Mouse (Mus musculus) liver, embryonic 15.5 days (tissue): ENCODE results near the gene Exog. TPM values are rescaled to one million over a fixed set of nuclear protein-coding genes. Genes with fewer than 3 reads are reported as not detected.

Source experiments
- ATAC-seq: fragments of 200-750 bp; cut with Nextera tagmentation; 2 replicates; pipeline ENCODE4 v1.8.0; 2017; ENCODE audit warnings: moderate number of reproducible peaks, mild to moderate bottlenecking, moderate library complexity; ENCODE audit not compliant: insufficient read depth
- H3K27ac ChIP-seq: fragments of 300-500 bp; sonication (generic); replicated peaks from 2 replicates; pipeline ENCODE4 v1.5.1; 2015; ENCODE audit warnings: mild to moderate bottlenecking, inconsistent platforms
- H3K27me3 ChIP-seq: fragments of 300-500 bp; sonication (generic); 2 replicates; pipeline ENCODE4 v1.6.1; 2015; ENCODE audit warnings: mild to moderate bottlenecking, inconsistent platforms
- H3K36me3 ChIP-seq: fragments of 300-500 bp; sonication (generic); replicated peaks from 2 replicates; pipeline ENCODE4 v1.6.1; 2015; ENCODE audit warnings: moderate library complexity, mild to moderate bottlenecking, inconsistent platforms
- H3K4me1 ChIP-seq: fragments of 300-500 bp; sonication (generic); replicated peaks from 2 replicates; pipeline ENCODE4 v1.6.1; 2015; ENCODE audit warnings: inconsistent platforms
- H3K4me2 ChIP-seq: fragments of 300-500 bp; sonication (generic); 2 replicates; pipeline ENCODE4 v1.6.1; 2015; ENCODE audit warnings: moderate library complexity, mild to moderate bottlenecking, inconsistent platforms
- H3K4me3 ChIP-seq: fragments of 300-500 bp; sonication (generic); replicated peaks from 2 replicates; pipeline ENCODE4 v1.5.1; 2015; ENCODE audit warnings: mild to moderate bottlenecking, inconsistent platforms
- H3K9ac ChIP-seq: fragments of 300-500 bp; sonication (generic); 2 replicates; pipeline ENCODE4 v1.6.1; 2015; ENCODE audit warnings: moderate library complexity, mild to moderate bottlenecking, inconsistent platforms
- H3K9me3 ChIP-seq: fragments of 300-500 bp; sonication (generic); replicated peaks from 2 replicates; pipeline ENCODE4 v1.6.1; 2016; ENCODE audit warnings: inconsistent platforms
- WGBS: fragments of 180-500 bp; shearing (Covaris S2); methylation state at CpG from one replicate; pipeline ENCODE4 v1.1.7; 2015; ENCODE audit warnings: mixed read lengths; ENCODE audit not compliant: insufficient replicate concordance; 5-methylcytosine and 5-hydroxymethylcytosine counted together
- polyA plus RNA-seq: library from polyadenylated mRNA; unstranded; fragments of >200 nt; fragmentation: Nextera tagmentation; extraction: Ambion mirVana; gene quantifications from 2 replicates; pipeline ENCODE4 v1.2.1, GENCODE M21; 2015

The Exog gene
- polyA plus RNA-seq, 1 experiment from 2014 or later = 5.8 TPM

- Histone ChIP-seq H3K36me3 (peaks cover 48% of the 10 kb centered on the region), H3K4me2 (no peak overlapping the region), H3K27ac (no peak overlapping the region), H3K9me3 (no peaks in the 10 kb centered on the region), H3K4me3 (no peak overlapping the region), H3K9ac (no peak overlapping the region), H3K4me1 (no peaks in the 10 kb centered on the region), H3K27me3 (no peaks in the 10 kb centered on the region)
- 37% methylated on average over 8 of the region's 8 CpGs for WGBS
- no peak for ATAC-seq
Observed at GRCm38 (mm10) chr9:119460410-119460809, 15.7 kb downstream of the Exog start.

- Histone ChIP-seq H3K4me1 (peaks cover 19% of the 10 kb centered on the region), H3K27ac (no peak overlapping the region), H3K9me3 (no peaks in the 10 kb centered on the region), H3K36me3 (peaks cover 57% of the 10 kb centered on the region), H3K9ac (no peak overlapping the region), H3K4me3 (no peak overlapping the region), H3K4me2 (no peak overlapping the region), H3K27me3 (no peaks in the 10 kb centered on the region)
- WGBS = 87% methylated on average over 6 of the region's 6 CpGs
- no peak for ATAC-seq
Observed at GRCm38 (mm10) chr9:119465056-119465455, 20.3 kb downstream of the Exog start.

- H3K36me3 ChIP-seq = peaks cover 57% of the 10 kb centered on the region
- no peak overlapping the region for H3K27ac ChIP-seq
- no peak overlapping the region for H3K4me2 ChIP-seq
- no peak overlapping the region for H3K4me3 ChIP-seq
- 71% methylated on average over 7 of the region's 7 CpGs for WGBS
- no peaks in the 10 kb centered on the region for H3K9me3 ChIP-seq
- peaks cover 21% of the 10 kb centered on the region for H3K4me1 ChIP-seq
- no peaks in the 10 kb centered on the region for H3K27me3 ChIP-seq
- ATAC-seq = no peak
- no peak overlapping the region for H3K9ac ChIP-seq
Observed at GRCm38 (mm10) chr9:119465595-119465994, 20.9 kb downstream of the Exog start.

GRCm38 (mm10) chr9:119469691-119470353 lies 25.1 kb downstream of the Exog start:
- peak; percentile 92 for ATAC-seq

GRCm38 (mm10) chr9:119472412-119472918 lies 27.7 kb downstream of the Exog start:
- Histone ChIP-seq H3K4me3 (no peak overlapping the region), H3K9ac (no peak overlapping the region), H3K4me1 (peaks cover 39% of the 10 kb centered on the region), H3K9me3 (no peaks in the 10 kb centered on the region), H3K27ac (no peak overlapping the region), H3K36me3 (peaks cover 3% of the 10 kb centered on the region; the same call in 1 of the 2 replicates), H3K27me3 (no peaks in the 10 kb centered on the region), H3K4me2 (no peak overlapping the region)
- WGBS = 66% methylated on average over 11 of the region's 11 CpGs
- no peak for ATAC-seq

More at GRCm38 (mm10) chr9:119469691-119470353, 25.1 kb downstream of the Exog start:
- H3K4me1 ChIP-seq = peaks cover 31% of the 10 kb centered on the region
- WGBS = 50% methylated on average over 8 of the region's 8 CpGs
- H3K9me3 ChIP-seq = no peaks in the 10 kb centered on the region
- no peak overlapping the region for H3K9ac ChIP-seq
- H3K4me3 ChIP-seq = no peak overlapping the region
- no peaks in the 10 kb centered on the region for H3K27me3 ChIP-seq
- peak overlapping the region; percentile 45; the same call in 1 of the 2 replicates for H3K27ac ChIP-seq
- H3K4me2 ChIP-seq = peak overlapping the region; percentile 25; the same call in 1 of the 2 replicates
- peaks cover 18% of the 10 kb centered on the region for H3K36me3 ChIP-seq

GRCm38 (mm10) chr9:119473011-119473410 lies 28.3 kb downstream of the Exog start:
- WGBS = 77% methylated on average over 1 of the region's 1 CpGs
- ATAC-seq = no peak

GRCm38 (mm10) chr9:119473608-119474164 lies 28.9 kb downstream of the Exog start:
- Histone ChIP-seq H3K4me1 (peaks cover 34% of the 10 kb centered on the region), H3K9me3 (no peaks in the 10 kb centered on the region), H3K27ac (no peak overlapping the region), H3K27me3 (no peaks in the 10 kb centered on the region), H3K36me3 (no peaks in the 10 kb centered on the region), H3K4me3 (no peak overlapping the region), H3K4me2 (no peak overlapping the region), H3K9ac (no peak overlapping the region)
- 60% methylated on average over 9 of the region's 9 CpGs for WGBS
- no peak for ATAC-seq

More at GRCm38 (mm10) chr9:119473011-119473410, 28.3 kb downstream of the Exog start:
- Histone ChIP-seq H3K9ac (no peak overlapping the region), H3K9me3 (no peaks in the 10 kb centered on the region), H3K27me3 (no peaks in the 10 kb centered on the region), H3K4me1 (peaks cover 39% of the 10 kb centered on the region), H3K4me2 (no peak overlapping the region), H3K36me3 (no peaks in the 10 kb centered on the region), H3K27ac (no peak overlapping the region), H3K4me3 (no peak overlapping the region)

- no peak overlapping the region for H3K4me3 ChIP-seq
- no peaks in the 10 kb centered on the region for H3K9me3 ChIP-seq
- no peak overlapping the region for H3K9ac ChIP-seq
- no peaks in the 10 kb centered on the region for H3K27me3 ChIP-seq
- H3K27ac ChIP-seq = no peak overlapping the region
- H3K36me3 ChIP-seq = no peaks in the 10 kb centered on the region
- ATAC-seq = no peak
- H3K4me1 ChIP-seq = peaks cover 22% of the 10 kb centered on the region
- WGBS = 59% methylated on average over 15 of the region's 15 CpGs
- no peak overlapping the region for H3K4me2 ChIP-seq
Observed at GRCm38 (mm10) chr9:119474717-119475611, 30.2 kb downstream of the Exog start.

- WGBS = 37% methylated on average over 6 of the region's 6 CpGs
- Histone ChIP-seq H3K4me3 (no peak overlapping the region), H3K9ac (no peak overlapping the region), H3K4me2 (no peak overlapping the region), H3K27ac (no peak overlapping the region), H3K9me3 (no peaks in the 10 kb centered on the region), H3K4me1 (peaks cover 16% of the 10 kb centered on the region), H3K27me3 (no peaks in the 10 kb centered on the region), H3K36me3 (no peaks in the 10 kb centered on the region)
- ATAC-seq = no peak
Observed at GRCm38 (mm10) chr9:119477754-119478153, 33.0 kb downstream of the Exog start.

- Histone ChIP-seq H3K36me3 (no peaks in the 10 kb centered on the region), H3K9me3 (no peaks in the 10 kb centered on the region), H3K4me3 (no peak overlapping the region), H3K4me2 (no peak overlapping the region), H3K9ac (no peak overlapping the region), H3K27me3 (no peaks in the 10 kb centered on the region), H3K4me1 (peaks cover 10% of the 10 kb centered on the region), H3K27ac (no peak overlapping the region)
- WGBS = 67% methylated on average over 11 of the region's 11 CpGs
- ATAC-seq = no peak
Observed at GRCm38 (mm10) chr9:119478345-119478744, 33.6 kb downstream of the Exog start.

GRCm38 (mm10) chr9:119479297-119479696 lies 34.6 kb downstream of the Exog start:
- H3K9me3 ChIP-seq = no peaks in the 10 kb centered on the region
- H3K4me3 ChIP-seq = no peak overlapping the region
- no peak for ATAC-seq
- no peak overlapping the region for H3K9ac ChIP-seq
- H3K27ac ChIP-seq = no peak overlapping the region
- H3K27me3 ChIP-seq = no peaks in the 10 kb centered on the region
- peaks cover 9% of the 10 kb centered on the region for H3K4me1 ChIP-seq
- 56% methylated on average over 8 of the region's 8 CpGs for WGBS
- H3K36me3 ChIP-seq = no peaks in the 10 kb centered on the region
- no peak overlapping the region for H3K4me2 ChIP-seq
